Mouse (Mus musculus): ENCODE measurements around the gene Zfand4. TPM values are rescaled to one million over a fixed set of nuclear protein-coding genes. Genes with fewer than 3 reads are reported as not detected.

The Zfand4 gene
- 3.3 and 3.8 TPM in 2 replicates for polyA plus RNA-seq (2012; rRNA removed)

GRCm38 (mm10) chr6:116264018-116264651 is at the start of gene Zfand4:
Zfand4 (plus strand) TSS chr6:116264222.

GRCm38 (mm10) chr6:116337835-116338501 is 73.9 kb downstream of the Zfand4 start, which contains the start of gene March8:
March8 (plus strand) TSS chr6:116338024.

Other genes starting within 250 kb of the Zfand4 start
- 2.8 and 3.2 TPM in 2 replicates for gene Tmcc1, start 70.7 kb upstream of the Zfand4 start, polyA plus RNA-seq (2012; rRNA removed)
- gene Washc2, start 56.2 kb upstream of the Zfand4 start, polyA plus RNA-seq (2012; rRNA removed): 15.1 TPM in 2 replicates
- gene March8, start 73.8 kb downstream of the Zfand4 start, polyA plus RNA-seq (2012; rRNA removed): 78.4 and 104 TPM in 2 replicates
- 1.1 and 1.5 TPM in 2 replicates for gene Alox5, start 197.0 kb downstream of the Zfand4 start, polyA plus RNA-seq (2012; rRNA removed)
- not detected in 2 replicates for gene Olfr211, start 224.9 kb downstream of the Zfand4 start, polyA plus RNA-seq (2012; rRNA removed)
- gene Olfr212, start 242.3 kb downstream of the Zfand4 start, polyA plus RNA-seq (2012; rRNA removed): not detected in 2 replicates

Data from liver, embryonic 14 days (tissue).